Mouse (Mus musculus): ENCODE data around the gene Selenoh. TPM values are rescaled to one million over a fixed set of nuclear protein-coding genes. Genes with fewer than 3 reads are reported as not detected.
"Not testable (repeated sequence)": the region's sequence is repeated elsewhere in the genome, so short reads cannot be mapped to it uniquely, and the experiment has no call there.

The Selenoh gene
- total RNA-seq, 2 experiments from 2014 or later: 21.9 to 28.8 TPM

GRCm38 (mm10) chr2:84677270-84677967, 6.8 kb upstream of the Selenoh start:
- DNase-seq (ENCODE audit: low spot score in 2 of 2): no peak

- not testable (repeated sequence) for DNase-seq (ENCODE audit: low spot score in 2 of 2)
Measured at GRCm38 (mm10) chr2:84671535-84671934, 965 bp upstream of the Selenoh start.

GRCm38 (mm10) chr2:84669828-84670568, 572 bp downstream of the Selenoh start:
- DNase-seq (ENCODE audit: low spot score in 2 of 2): peak; percentile 28 to 29

GRCm38 (mm10) chr2:84666081-84666480, 4.5 kb downstream of the Selenoh start:
- no peak for DNase-seq (ENCODE audit: low spot score in 2 of 2)

GRCm38 (mm10) chr2:84662866-84663265, 7.7 kb downstream of the Selenoh start:
- DNase-seq (ENCODE audit: low spot score in 2 of 2): peak in 1 of 2 experiments; percentile 47

GRCm38 (mm10) chr2:84660253-84660652, 10.3 kb downstream of the Selenoh start:
- DNase-seq (ENCODE audit: low spot score in 2 of 2): no peak

GRCm38 (mm10) chr2:84658806-84659205, 11.8 kb downstream of the Selenoh start, which contains the start of gene Btbd18:
Gene Btbd18 (plus strand): TSS chr2:84659079.
- no peak for DNase-seq (ENCODE audit: low spot score in 2 of 2)

- no peak for DNase-seq (ENCODE audit: low spot score in 2 of 2)
Measured at GRCm38 (mm10) chr2:84655864-84656263, 14.7 kb downstream of the Selenoh start.

- no peak for DNase-seq (ENCODE audit: low spot score in 2 of 2)
Measured at GRCm38 (mm10) chr2:84653354-84653753, 17.2 kb downstream of the Selenoh start.

GRCm38 (mm10) chr2:84650464-84651195, 19.9 kb downstream of the Selenoh start, which contains the start of gene Ctnnd1:
Gene Ctnnd1 (minus strand): TSS chr2:84650765.
- peak; percentile 78 to 79 for DNase-seq (ENCODE audit: low spot score in 2 of 2)

- DNase-seq (ENCODE audit: low spot score in 2 of 2): no peak
Measured at GRCm38 (mm10) chr2:84649674-84650073, 20.9 kb downstream of the Selenoh start.

GRCm38 (mm10) chr2:84648369-84648768, 22.2 kb downstream of the Selenoh start:
- no peak for DNase-seq (ENCODE audit: low spot score in 2 of 2)

- DNase-seq (ENCODE audit: low spot score in 2 of 2): no peak
Measured at GRCm38 (mm10) chr2:84647051-84647568, 23.5 kb downstream of the Selenoh start.

GRCm38 (mm10) chr2:84646138-84646537, 24.4 kb downstream of the Selenoh start:
- DNase-seq (ENCODE audit: low spot score in 2 of 2): no peak

- no peak for DNase-seq (ENCODE audit: low spot score in 2 of 2)
Measured at GRCm38 (mm10) chr2:84640833-84641232, 29.7 kb downstream of the Selenoh start.

- no peak for DNase-seq (ENCODE audit: low spot score in 2 of 2)
Measured at GRCm38 (mm10) chr2:84638428-84639220, 31.9 kb downstream of the Selenoh start.

- no peak for DNase-seq (ENCODE audit: low spot score in 2 of 2)
Measured at GRCm38 (mm10) chr2:84637452-84638165, 33.0 kb downstream of the Selenoh start.

GRCm38 (mm10) chr2:84636231-84636741, 34.3 kb downstream of the Selenoh start:
- DNase-seq (ENCODE audit: low spot score in 2 of 2): no peak

GRCm38 (mm10) chr2:84635611-84636010, 35.0 kb downstream of the Selenoh start:
- peak; percentile 64 to 70 for DNase-seq (ENCODE audit: low spot score in 2 of 2)
